Mouse (Mus musculus) gastrocnemius, postnatal 36 days (tissue): ENCODE data around the gene Dkkl1. TPM values are rescaled to one million over a fixed set of nuclear protein-coding genes. Genes with fewer than 3 reads are reported as not detected.
"Not testable (repeated sequence)": the region's sequence is repeated elsewhere in the genome, so short reads cannot be mapped to it uniquely, and the experiment has no call there.

Source experiments
- DNase-seq, 2 experiments: peaks; one replicate each; pipeline ENCODE4 v3.0.0; 2022
- intact Hi-C: fragments of 180-260 bp; cut with DNase I; formaldehyde crosslinking; loops from one replicate; pipeline ENCODE4 v1.15.1; 2025
- total RNA-seq, 2 experiments: library from RNA; stranded (reverse); gene quantifications; 2 replicates each; pipeline ENCODE4 v1.2.3; 2021

The Dkkl1 gene
- total RNA-seq, 2 experiments from 2014 or later: not detected

DNA sequence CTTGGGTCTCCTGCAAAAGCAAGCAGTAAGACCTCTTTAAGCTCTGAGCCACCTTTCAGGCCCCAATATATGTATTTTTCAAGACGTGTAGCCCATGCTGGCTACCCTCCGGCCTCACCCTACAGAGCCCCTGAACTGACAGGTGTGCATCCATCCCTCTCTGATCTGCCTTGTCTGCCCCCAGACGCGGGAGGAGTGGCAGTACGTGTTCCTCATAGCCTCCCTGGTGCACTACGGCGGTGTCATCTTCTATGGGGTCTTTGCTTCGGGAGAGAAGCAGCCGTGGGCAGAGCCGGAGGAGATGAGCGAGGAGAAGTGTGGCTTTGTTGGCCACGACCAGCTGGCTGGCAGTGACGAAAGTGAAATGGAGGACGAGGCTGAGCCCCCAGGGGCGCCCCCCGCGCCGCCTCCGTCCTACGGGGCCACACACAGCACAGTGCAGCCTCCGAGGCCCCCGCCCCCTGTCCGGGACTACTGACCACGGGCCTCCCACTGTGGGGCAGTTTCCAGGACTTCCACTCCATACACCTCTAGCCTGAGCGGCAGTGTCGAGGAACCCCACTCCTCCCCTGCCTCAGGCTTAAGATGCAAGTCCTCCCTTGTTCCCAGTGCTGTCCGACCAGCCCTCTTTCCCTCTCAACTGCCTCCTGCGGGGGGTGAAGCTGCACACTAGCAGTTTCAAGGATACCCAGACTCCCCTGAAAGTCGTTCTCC is 37.2 kb downstream of the Dkkl1 start:
- no peak for DNase-seq
- intact Hi-C loops: no loop called here

DNA sequence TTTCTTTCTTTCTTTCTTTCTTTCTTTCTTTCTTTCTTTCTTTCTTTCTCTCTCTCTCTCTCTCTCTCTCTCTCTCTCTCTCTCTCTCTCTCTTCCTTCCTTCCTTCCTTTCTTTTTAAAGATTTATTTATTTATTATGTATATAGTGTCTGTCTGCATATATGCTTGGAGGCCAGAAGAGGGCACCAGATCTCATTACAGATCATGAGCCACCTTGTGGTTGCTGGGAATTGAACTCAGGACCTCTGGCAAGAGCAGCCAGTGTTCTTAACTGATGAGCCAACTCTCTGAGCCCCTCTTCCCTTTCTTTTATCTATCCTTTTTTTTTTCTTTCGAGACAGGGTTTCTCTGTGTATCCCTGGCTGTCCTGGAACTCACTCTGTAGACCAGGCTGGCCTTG is 38.2 kb downstream of the Dkkl1 start:
- DNase-seq, intact Hi-C loops: not testable (repeated sequence)

DNA sequence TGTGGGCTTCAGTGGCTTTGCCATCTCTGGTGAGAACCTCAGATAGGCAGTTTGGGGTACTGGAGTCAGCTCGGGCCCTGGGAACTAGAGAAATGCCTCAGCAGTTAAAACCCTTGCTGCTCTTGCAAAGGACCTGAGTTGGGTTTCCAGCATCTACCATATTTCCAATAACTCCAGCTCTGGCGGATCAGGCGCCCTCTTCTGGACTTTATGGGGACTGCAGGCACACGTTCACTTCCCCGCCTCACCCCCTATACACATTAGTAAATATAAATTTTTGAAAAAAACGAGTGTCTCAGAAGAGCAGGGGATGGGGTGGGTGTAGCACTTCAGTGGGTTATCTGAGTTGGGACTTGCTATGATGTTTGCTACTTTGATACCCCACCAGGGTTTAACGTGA is 39.0 kb downstream of the Dkkl1 start:
- intact Hi-C loops: no loop called here
- no peak for DNase-seq

DNA sequence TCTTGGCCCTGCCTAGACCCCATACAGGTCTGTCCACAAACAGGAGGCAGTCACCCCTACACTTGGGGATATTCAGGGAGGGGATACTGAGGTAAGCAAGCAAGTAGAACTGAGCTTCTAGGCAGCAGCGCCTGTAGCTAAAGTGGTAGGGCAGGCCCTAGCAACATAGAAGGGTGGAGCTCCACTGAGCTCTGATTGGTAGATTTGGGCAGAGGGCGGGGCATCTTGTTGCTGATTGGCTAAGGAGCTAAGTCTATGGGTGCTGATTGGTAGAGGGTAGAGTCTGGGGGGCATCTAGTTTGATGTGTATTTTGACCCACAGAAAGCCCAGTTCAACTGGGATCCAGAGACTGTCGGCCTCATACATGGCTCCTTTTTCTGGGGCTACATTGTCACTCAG is 42.5 kb downstream of the Dkkl1 start:
- no peak for DNase-seq
- intact Hi-C loops: no loop called here

DNA sequence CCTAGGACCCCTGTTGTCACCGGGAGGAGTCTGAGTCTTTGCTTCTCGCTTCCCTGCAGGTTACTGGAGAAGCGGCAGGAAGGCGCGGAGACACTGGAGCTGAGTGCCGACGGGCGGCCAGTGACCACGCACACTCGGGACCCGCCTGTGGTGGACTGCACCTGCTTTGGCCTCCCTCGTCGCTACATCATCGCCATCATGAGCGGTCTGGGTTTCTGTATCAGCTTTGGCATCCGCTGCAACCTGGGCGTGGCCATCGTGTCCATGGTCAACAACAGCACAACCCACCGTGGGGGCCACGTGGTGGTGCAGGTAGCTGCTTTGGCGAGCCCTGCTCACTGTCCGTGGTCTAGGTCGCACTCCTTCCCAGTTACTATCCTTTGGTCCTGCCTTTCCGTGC is 43.3 kb downstream of the Dkkl1 start:
- DNase-seq: no peak
- intact Hi-C loops: no loop called here

DNA sequence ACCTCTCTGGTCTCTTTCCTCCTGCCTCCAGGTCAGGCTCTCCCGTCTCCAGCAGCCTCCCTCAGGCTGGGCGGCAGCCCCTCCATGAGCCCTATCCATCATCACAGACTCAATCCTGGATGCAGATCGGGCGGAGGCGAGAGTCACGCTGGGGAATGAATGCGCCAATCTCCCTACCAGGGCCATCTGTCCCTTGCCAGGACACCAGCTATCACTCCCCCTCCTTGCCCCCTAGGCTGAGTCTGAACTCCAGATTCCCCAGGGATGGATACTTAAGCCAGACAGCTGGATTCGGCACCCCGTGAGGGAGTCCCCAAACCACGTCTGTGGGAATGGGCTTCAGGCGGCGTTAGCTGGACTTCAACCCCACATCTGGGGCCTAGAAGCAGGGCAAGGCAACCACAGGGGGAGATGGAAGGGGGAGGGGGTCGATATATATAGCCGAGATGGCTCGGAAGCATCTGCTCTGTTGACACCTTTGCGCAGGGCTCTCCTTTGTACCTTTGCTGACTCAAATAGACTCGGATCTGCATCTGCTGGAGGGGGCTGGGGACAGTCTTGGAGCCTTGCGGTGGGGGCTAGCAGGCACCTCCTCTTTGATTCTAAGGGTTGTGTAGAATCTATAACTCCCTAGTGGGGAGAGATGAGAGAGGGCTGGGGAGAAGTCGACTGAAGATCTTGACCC is 44.0 kb downstream of the Dkkl1 start:
- intact Hi-C loops: no loop called here

DNA sequence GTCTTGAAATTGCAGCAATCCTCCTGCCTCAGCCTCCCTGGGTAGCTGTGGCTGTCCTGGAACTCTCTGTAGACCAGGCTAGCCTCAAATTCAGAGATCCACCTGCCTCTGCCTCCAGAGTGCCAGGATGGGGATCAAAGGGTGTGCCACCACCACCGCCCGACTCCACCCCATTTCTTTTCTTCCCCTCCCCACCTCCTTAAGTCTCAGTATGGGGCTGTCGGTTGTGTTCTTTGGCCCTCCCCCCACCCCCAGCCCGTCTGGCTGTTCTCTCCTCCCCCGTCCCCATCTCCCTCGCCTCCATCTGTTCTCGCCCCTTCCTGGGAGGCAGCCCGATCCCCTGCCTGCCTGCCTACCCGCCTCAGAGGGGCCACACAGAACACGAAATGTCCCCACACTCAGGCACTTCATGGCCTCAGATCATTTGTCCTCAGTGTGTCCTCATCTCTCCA is 45.0 kb downstream of the Dkkl1 start:
- intact Hi-C loops: no loop called here
- DNase-seq: no peak

More for the DNA sequence above, 44.0 kb downstream of the Dkkl1 start:
- DNase-seq: no peak

DNA sequence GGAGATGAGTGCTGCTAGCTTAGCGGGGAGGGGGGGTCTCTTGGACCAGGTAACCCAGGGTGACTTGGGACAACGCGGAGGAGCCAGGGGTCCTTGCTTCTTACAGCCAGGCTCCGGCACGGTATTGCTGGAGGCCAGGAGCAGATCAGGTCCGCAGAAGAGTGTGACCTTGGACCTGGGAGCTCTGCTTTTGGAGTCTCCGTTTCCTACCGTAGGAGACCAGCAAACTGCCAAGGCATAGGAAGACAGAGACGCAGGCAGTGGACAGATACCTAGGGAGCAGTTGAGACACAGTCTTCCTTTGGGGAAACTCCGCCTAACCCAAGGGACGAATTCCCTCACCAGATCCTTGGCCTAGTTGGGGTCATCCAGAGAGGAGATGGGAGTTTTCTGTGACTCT is 46.2 kb downstream of the Dkkl1 start:
- DNase-seq: no peak
- intact Hi-C loops: no loop called here

DNA sequence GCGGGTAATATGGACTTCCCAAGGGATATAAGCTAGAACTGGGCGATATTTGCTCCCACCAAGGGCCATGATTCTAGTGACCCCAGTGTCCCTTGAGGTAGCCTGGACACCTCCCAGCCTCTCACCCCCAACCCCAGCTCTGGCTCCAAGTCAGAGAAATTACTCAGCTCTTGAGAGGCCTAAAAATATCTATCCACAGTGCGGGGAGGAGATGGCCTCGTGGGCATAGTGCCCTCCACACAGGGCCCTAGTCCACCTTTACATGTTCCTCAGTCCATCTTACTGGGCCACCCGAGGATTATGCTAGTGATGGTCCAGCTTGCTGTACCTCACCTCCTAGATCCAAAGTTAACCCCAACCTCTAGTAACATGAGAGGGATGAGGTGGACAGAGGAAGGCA is 47.1 kb downstream of the Dkkl1 start:
- no peak for DNase-seq
- intact Hi-C loops: no loop called here

DNA sequence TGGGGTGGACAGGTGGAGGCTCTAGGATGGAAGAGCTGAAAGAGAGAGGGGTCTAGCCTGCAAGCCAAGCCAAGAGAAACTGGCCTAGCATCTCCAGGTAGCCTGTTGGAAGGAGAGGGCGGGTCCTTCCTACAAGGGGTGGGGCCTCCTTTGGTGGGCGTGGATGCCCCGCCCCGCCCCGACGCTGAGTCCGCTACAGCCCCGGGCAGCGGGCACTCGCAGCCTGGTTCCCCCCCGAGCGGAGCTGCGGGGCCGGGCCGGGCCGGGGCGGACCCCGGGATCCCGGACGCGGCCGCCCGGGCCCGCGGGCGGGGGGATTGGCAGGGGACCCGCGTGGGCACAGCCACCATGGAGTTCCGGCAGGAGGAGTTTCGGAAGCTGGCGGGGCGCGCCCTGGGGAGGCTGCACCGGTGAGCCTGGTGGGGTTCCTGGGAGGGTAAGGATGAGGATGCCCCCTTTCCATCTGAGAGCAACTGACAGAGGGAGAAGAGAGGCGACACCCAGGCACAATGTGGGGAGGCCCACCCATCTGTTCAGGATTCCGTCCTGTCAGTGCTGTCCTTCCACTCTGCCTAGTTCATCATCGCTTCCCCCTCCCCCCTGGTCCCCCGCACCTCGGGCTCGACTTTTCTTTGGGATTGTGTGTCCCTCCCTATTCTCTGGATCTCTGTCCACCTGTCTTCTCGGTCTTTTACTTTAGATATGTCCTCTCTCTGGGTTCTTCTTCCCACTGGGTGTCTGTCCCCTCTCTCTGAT is 48.0 kb downstream of the Dkkl1 start, which contains the start of gene Slc17a7:
TSS of gene Slc17a7 (plus strand) at position 215 of the 756 bp plus-strand sequence.
- intact Hi-C loops: no loop called here
- no peak for DNase-seq

DNA sequence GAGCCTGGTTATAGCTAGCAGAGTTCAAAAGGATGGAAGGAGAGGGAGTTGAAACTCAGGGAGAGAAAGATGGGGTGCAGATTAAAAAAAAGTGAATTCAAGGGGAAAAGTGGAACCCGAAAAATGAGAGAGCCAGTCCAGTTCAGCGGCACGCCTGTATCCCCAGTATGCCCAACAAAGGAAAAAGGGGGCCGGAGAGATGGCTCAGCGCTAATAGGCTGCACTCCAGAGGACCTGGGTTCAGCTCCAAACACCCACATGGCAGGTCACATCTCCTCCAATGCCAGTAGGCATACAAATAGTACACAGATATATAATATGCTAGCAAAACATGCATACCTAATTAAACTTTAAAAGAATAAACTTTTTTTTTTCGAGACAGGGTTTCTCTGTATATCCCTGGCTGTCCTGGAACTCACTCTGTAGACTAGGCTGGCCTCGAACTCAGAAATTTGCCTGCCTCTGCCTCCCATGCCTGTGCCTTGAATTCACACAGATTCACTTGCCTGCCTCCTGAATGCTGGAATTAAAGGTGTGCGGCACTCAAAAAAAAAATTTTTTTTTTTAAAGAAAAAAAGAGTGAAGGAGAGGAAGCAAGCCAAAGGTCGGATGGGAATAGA is 48.8 kb downstream of the Dkkl1 start:
- no peak for DNase-seq
- intact Hi-C loops: loop anchor here (1.0 kb wide), 1 partner anchor 35 kb away; no protein-coding TSS in a partner anchor

DNA sequence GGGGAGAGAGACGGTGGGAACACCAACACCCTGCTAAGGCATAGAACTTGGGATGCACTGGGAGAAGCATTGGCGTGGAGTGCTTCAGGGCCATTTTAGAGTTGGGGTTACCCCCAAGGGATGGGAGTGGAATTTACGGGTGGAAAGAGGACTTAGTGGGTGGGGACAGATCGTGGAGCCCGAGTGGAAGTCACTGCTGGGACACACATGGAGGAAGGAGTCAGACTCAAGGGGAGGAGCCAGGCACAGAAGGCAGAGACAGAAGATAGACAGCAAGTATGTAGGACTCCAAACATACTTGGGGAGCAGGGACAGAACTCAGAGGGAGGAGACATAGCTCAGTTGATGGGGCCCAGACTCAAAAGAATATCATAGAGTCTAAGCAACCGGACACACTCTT is 49.4 kb downstream of the Dkkl1 start:
- DNase-seq: no peak
- intact Hi-C loops: loop anchor here (1.0 kb wide), 1 partner anchor 36 kb away; no protein-coding TSS in a partner anchor

DNA sequence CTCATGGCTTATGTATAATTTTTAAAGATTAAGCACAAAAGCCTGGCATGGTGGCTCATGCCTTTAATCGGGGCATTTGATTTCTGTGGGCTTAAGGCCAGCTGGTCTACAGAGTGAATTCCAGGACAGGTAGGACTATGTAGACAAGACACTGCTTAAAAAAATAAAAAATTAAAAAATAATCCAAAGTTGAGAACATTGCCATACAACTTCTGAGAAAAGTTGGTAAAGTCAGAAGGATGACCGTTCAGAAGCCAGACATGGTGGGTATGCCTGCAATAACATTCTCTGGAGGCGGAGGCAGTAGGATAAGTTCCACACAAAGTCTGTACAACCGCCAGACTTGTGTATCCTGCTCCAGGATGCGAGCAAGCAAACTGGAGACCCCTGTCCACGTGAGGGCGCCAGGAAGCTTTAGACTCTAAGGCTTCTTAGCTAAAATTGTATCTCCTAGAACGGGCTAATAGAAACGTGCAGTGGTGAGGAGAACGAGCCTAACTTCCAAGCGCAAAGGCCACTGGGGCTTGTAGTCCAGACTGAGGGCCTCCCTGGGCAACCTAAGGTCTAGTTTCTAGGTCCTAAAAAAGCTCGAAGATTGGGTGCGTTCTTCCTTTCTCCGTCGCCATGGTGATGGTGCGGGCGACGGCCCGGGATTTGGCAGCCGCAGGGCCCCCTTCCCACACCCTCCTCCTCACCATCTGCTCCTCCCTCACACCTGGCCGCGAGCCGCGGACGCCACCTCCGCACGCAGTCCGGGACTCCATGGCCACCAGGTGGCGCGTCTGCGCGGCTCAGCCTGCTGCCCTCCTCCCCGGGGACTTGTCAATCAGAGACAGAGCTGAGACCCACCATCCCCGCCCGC is 50.1 kb downstream of the Dkkl1 start:
- intact Hi-C loops: loop anchor here (1.0 kb wide), 1 partner anchor 36 kb away; no protein-coding TSS in a partner anchor
- DNase-seq: peak; percentile 83 to 85

DNA sequence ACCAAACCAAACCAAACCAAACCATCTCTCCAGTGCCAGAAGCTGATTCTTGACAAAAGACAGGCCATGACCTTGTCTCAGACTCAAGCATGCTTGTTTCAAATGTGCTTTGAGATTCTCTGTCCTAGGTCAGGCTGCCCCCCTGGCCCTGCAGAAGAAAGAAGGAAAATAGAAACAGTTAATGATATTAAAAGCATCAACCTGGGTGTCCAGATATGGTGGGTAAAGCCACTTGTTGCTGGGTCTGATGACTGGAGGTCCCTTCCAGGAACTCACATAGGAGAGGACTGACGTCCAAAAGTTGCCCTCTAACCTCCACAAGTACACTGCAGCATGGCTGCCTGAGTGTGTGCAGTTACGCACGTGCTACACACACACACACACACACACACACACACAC is 51.1 kb downstream of the Dkkl1 start:
- intact Hi-C loops: no loop called here
- DNase-seq: no peak

DNA sequence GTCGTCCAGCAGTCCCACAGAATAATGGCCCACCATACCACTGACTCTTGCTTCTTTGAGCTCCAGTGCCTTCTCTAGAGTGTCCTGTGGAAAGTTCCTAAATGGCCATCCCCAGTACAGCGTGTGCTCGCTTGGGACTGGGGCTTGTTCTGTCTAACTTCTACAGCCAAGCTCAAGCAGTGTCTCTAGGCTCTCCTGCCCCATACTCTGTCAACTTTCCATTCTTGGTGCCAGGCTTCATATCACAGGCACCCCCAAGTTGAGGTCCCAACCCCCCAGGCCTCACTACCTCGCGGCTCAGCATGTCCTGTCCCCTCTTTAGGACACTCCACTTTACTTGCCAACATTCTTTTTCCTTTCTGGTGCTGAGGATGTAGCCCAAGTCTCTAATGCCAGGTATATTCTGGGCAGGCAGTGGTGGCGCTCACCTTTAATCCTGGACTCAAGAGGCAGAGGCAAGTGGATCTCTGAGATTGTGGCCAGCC is 51.6 kb downstream of the Dkkl1 start:
- intact Hi-C loops: no loop called here

DNA sequence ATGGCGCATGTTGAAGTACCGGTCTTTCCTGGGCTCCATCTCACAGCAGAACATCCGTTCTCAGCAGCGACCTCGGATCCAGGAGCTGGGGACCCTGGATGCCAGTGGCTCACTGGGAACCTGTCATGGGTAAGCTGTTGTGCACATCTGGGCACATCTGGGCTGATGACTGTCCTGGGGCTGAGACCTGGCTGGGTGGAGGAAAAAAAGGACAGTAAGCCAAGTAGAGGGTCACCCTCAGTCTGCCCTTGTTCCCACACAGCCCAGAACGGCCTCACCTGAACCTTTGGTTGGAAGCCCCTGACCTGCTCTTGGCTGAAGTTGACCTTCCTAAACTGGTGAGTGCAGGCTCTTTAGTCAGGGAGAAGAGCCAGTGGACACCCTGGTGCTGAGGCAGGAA is 53.0 kb downstream of the Dkkl1 start:
- intact Hi-C loops: no loop called here

More for the DNA sequence above, 51.6 kb downstream of the Dkkl1 start:
- no peak for DNase-seq

More for the DNA sequence above, 53.0 kb downstream of the Dkkl1 start:
- no peak for DNase-seq
